Mouse (Mus musculus): ENCODE results near the gene Ncapd3. TPM values are rescaled to one million over a fixed set of nuclear protein-coding genes. Genes with fewer than 3 reads are reported as not detected.

Ncapd3 gene
- polyA plus RNA-seq, 2 experiments, result 33.7 to 40.1 TPM

- H3K36me3 ChIP-seq (replicated peaks; ENCODE audit: control insufficient read depth, insufficient read depth, low read depth), result no peaks in the 10 kb centered on the region
- TF ChIP-seq CTCF (IDR thresholded peaks at IDR 0.05; ENCODE audit: low read depth) (no peak), EP300 (IDR thresholded peaks at IDR 0.05; ENCODE audit: low read depth) (no peak)
- H3K27me3 ChIP-seq (ENCODE audit: control insufficient read depth, insufficient read depth, low read length), result no peaks in the 10 kb centered on the region
- H3K9ac ChIP-seq (replicated peaks), result no peak overlapping the region
- no peak overlapping the region for H3K4me3 ChIP-seq (ENCODE audit: insufficient read depth in 1 of 2, low read depth in 2 of 2, low read length in 2 of 2)
- 58% methylated on average over 3 of the region's 3 CpGs for WGBS (ENCODE audit: insufficient replicate concordance)
- no peak for DNase-seq (ENCODE audit: low read depth in 3 of 3, low spot score in 3 of 3)
- 0 out of 4 replicates have a peak, but pooled peaks cover 0 to 5% of the 10 kb centered on the region in 2 experiments for H3K4me1 ChIP-seq (replicated peaks; ENCODE audit: control insufficient read depth in 2 of 2, insufficient read depth in 2 of 2, low read length in 1 of 2)
- H3K27ac ChIP-seq, result no peak overlapping the region
- no peak for ATAC-seq (ENCODE audit: insufficient read depth)
- H3K4me2 ChIP-seq (ENCODE audit: low read depth), result no peak overlapping the region
- H3K9me3 ChIP-seq (ENCODE audit: control insufficient read depth, low read length), result no peaks in the 10 kb centered on the region
Measured at GRCm38 (mm10) chr9:27111756-27112155, 81.8 kb downstream of the Ncapd3 start.

DNA sequence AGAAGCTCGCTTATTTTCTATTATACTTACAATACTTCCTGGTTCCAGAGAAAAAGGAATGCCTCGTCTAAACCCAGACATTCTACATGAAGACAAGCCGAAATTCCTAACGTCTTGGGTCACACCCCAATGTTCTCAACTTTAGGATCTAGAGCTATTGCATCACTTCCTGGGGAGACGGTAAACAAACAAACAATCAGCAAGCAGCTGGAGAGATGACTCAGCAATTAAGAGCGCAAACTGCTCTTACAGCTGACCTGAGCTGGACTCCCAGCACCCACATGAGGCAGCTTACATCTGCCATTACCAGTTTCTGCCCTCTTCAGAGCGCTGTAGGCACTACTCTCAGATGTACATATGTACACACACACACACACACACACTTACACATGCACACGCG is 91.3 kb downstream of the Ncapd3 start:
- Histone ChIP-seq H3K4me3 (ENCODE audit: insufficient read depth in 1 of 2, low read depth in 2 of 2, low read length in 2 of 2) (no peak overlapping the region), H3K27ac (no peak overlapping the region), H3K36me3 (replicated peaks; ENCODE audit: control insufficient read depth, insufficient read depth, low read depth) (no peaks in the 10 kb centered on the region), H3K27me3 (ENCODE audit: control insufficient read depth, insufficient read depth, low read length) (no peaks in the 10 kb centered on the region), H3K4me1 (replicated peaks; ENCODE audit: control insufficient read depth in 2 of 2, insufficient read depth in 2 of 2, low read length in 1 of 2) (no peaks in the 10 kb centered on the region), H3K9ac (replicated peaks) (no peak overlapping the region), H3K4me2 (ENCODE audit: low read depth) (no peak overlapping the region), H3K9me3 (ENCODE audit: control insufficient read depth, low read length) (no peaks in the 10 kb centered on the region)
- ATAC-seq (ENCODE audit: insufficient read depth) (no peak), DNase-seq (ENCODE audit: low read depth in 3 of 3, low spot score in 3 of 3) (no peak)
- 72% methylated on average over 9 of the region's 9 CpGs for WGBS (ENCODE audit: insufficient replicate concordance)
- TF ChIP-seq EP300 (IDR thresholded peaks at IDR 0.05; ENCODE audit: low read depth) (no peak), CTCF (IDR thresholded peaks at IDR 0.05; ENCODE audit: low read depth) (no peak)

- Histone ChIP-seq H3K27me3 (ENCODE audit: control insufficient read depth, insufficient read depth, low read length) (no peaks in the 10 kb centered on the region), H3K9me3 (ENCODE audit: control insufficient read depth, low read length) (no peaks in the 10 kb centered on the region), H3K4me2 (ENCODE audit: low read depth) (no peak overlapping the region), H3K4me3 (ENCODE audit: insufficient read depth in 1 of 2, low read depth in 2 of 2, low read length in 2 of 2) (no peak overlapping the region), H3K27ac (no peak overlapping the region), H3K36me3 (replicated peaks; ENCODE audit: control insufficient read depth, insufficient read depth, low read depth) (no peaks in the 10 kb centered on the region), H3K9ac (replicated peaks) (no peak overlapping the region), H3K4me1 (replicated peaks; ENCODE audit: control insufficient read depth in 2 of 2, insufficient read depth in 2 of 2, low read length in 1 of 2) (no peaks in the 10 kb centered on the region)
- TF ChIP-seq EP300 (IDR thresholded peaks at IDR 0.05; ENCODE audit: low read depth), result no peak
- no peak for TF ChIP-seq CTCF (IDR thresholded peaks at IDR 0.05; ENCODE audit: low read depth)
- no peak for ATAC-seq (ENCODE audit: insufficient read depth)
- WGBS (ENCODE audit: insufficient replicate concordance), result 68% methylated on average over 4 of the region's 4 CpGs
- DNase-seq (ENCODE audit: low read depth in 3 of 3, low spot score in 3 of 3), result no peak
Measured at GRCm38 (mm10) chr9:27122076-27122475, 92.1 kb downstream of the Ncapd3 start.

DNA sequence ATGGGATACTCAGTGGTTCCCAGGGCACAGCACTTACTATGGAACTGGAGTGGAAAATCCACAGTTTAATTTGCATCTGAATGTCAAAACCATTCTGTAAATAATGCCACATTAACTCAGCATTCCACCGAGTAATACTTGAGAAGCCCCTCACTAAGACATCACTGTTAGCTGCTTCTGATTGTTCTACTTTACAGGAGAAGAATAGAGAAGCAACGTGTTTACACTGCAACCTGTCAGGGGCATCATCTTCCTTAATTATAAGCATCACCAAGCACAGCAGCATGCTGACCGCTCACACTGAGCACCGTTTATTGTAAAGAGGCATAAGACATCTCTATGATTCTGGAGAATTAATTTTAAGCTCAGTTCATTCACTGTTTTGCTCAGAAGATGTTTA is 93.0 kb downstream of the Ncapd3 start:
- H3K27ac ChIP-seq, result no peak overlapping the region
- no peak overlapping the region for H3K4me2 ChIP-seq (ENCODE audit: low read depth)
- no peaks in the 10 kb centered on the region for H3K9me3 ChIP-seq (ENCODE audit: control insufficient read depth, low read length)
- ATAC-seq (ENCODE audit: insufficient read depth) (no peak), DNase-seq (ENCODE audit: low read depth in 3 of 3, low spot score in 3 of 3) (no peak)
- TF ChIP-seq EP300 (IDR thresholded peaks at IDR 0.05; ENCODE audit: low read depth) (no peak), CTCF (IDR thresholded peaks at IDR 0.05; ENCODE audit: low read depth) (no peak)
- no peak overlapping the region for H3K4me3 ChIP-seq (ENCODE audit: insufficient read depth in 1 of 2, low read depth in 2 of 2, low read length in 2 of 2)
- no peaks in the 10 kb centered on the region for H3K4me1 ChIP-seq (replicated peaks; ENCODE audit: control insufficient read depth in 2 of 2, insufficient read depth in 2 of 2, low read length in 1 of 2)
- no peaks in the 10 kb centered on the region for H3K36me3 ChIP-seq (replicated peaks; ENCODE audit: control insufficient read depth, insufficient read depth, low read depth)
- WGBS (ENCODE audit: insufficient replicate concordance), result 67% methylated on average over 4 of the region's 4 CpGs
- H3K27me3 ChIP-seq (ENCODE audit: control insufficient read depth, insufficient read depth, low read length), result no peaks in the 10 kb centered on the region
- no peak overlapping the region for H3K9ac ChIP-seq (replicated peaks)

DNA sequence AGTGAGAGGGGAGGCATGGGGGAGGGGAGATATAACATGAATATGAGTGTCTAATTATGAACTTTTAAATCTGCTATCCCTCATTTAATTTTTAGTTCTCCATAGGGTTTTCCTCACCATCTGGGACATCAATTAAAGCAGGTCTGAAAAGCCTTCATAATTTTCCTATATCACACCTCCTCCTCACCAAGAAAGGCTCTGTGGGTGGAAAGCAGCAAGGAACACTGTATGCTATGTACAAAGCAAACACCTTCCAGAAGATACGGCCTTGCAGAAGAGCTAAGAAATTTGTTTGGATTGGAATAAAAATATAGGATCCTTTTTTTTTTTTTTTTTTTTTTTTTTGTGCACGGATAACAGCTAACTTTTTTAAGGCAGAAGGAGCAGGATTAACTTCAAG is 94.0 kb downstream of the Ncapd3 start:
- 56% methylated on average over 2 of the region's 2 CpGs for WGBS (ENCODE audit: insufficient replicate concordance)
- no peaks in the 10 kb centered on the region for H3K27me3 ChIP-seq (ENCODE audit: control insufficient read depth, insufficient read depth, low read length)

More for the DNA sequence above, 94.0 kb downstream of the Ncapd3 start:
- Histone ChIP-seq H3K4me1 (replicated peaks; ENCODE audit: control insufficient read depth in 2 of 2, insufficient read depth in 2 of 2, low read length in 1 of 2) (no peaks in the 10 kb centered on the region), H3K9ac (replicated peaks) (no peak overlapping the region), H3K27ac (no peak overlapping the region), H3K9me3 (ENCODE audit: control insufficient read depth, low read length) (no peaks in the 10 kb centered on the region), H3K4me3 (ENCODE audit: insufficient read depth in 1 of 2, low read depth in 2 of 2, low read length in 2 of 2) (no peak overlapping the region), H3K36me3 (replicated peaks; ENCODE audit: control insufficient read depth, insufficient read depth, low read depth) (no peaks in the 10 kb centered on the region), H3K4me2 (ENCODE audit: low read depth) (no peak overlapping the region)
- TF ChIP-seq EP300 (IDR thresholded peaks at IDR 0.05; ENCODE audit: low read depth), result no peak
- no peak for TF ChIP-seq CTCF (IDR thresholded peaks at IDR 0.05; ENCODE audit: low read depth)
- no peak for ATAC-seq (ENCODE audit: insufficient read depth)
- DNase-seq (ENCODE audit: low read depth in 3 of 3, low spot score in 3 of 3), result no peak

Data from liver, embryonic 14.5 days (tissue).